Mouse (Mus musculus) midbrain, postnatal 0 days (tissue): Measurements from ENCODE around the gene Gm5751. TPM values are rescaled to one million over a fixed set of nuclear protein-coding genes. Genes with fewer than 3 reads are reported as not detected.
"Not testable (repeated sequence)": the region's sequence is repeated elsewhere in the genome, so short reads cannot be mapped to it uniquely, and the experiment has no call there.

Experiments
- ATAC-seq: fragments of 200-750 bp; cut with Nextera tagmentation; 2 replicates; pipeline ENCODE4 v1.8.0; 2017; ENCODE audit warnings: moderate number of reproducible peaks, mild to moderate bottlenecking, moderate TSS enrichment, moderate library complexity; ENCODE audit not compliant: low FRiP score
- DNase-seq: peaks from one replicate; pipeline ENCODE4 v3.0.0-alpha.2; 2015; ENCODE audit warnings: low spot score
- H3K27ac ChIP-seq: fragments of 300-500 bp; sonication (generic); 2 replicates; pipeline ENCODE4 v1.5.1; 2014; ENCODE audit warnings: low read depth, mild to moderate bottlenecking, low read length, mixed read lengths
- H3K27me3 ChIP-seq: fragments of 300-500 bp; sonication (generic); 2 replicates; pipeline ENCODE4 v1.6.1; 2014; ENCODE audit warnings: low read length, control low read depth, mixed read lengths; ENCODE audit not compliant: insufficient read depth
- H3K36me3 ChIP-seq: fragments of 300-500 bp; sonication (generic); 2 replicates; pipeline ENCODE4 v1.6.1; 2014; ENCODE audit warnings: low read length, control low read depth, mixed read lengths; ENCODE audit not compliant: insufficient read depth
- H3K4me1 ChIP-seq: fragments of 300-500 bp; sonication (generic); 2 replicates; pipeline ENCODE4 v1.6.1; 2014; ENCODE audit warnings: mild to moderate bottlenecking, control low read depth, antibody characterized with exemption, low read length, mixed read lengths; ENCODE audit not compliant: insufficient read depth
- H3K4me2 ChIP-seq: fragments of 300-500 bp; sonication (generic); 2 replicates; pipeline ENCODE4 v1.6.1; 2014; ENCODE audit warnings: low read depth, mild to moderate bottlenecking, low read length, mixed read lengths; ENCODE audit not compliant: poor library complexity, severe bottlenecking
- H3K4me3 ChIP-seq: fragments of 300-500 bp; sonication (generic); 2 replicates; pipeline ENCODE4 v1.5.1; 2014; ENCODE audit warnings: low read depth, mild to moderate bottlenecking, low read length, moderate library complexity
- H3K9ac ChIP-seq: fragments of 300-500 bp; sonication (generic); replicated peaks from 2 replicates; pipeline ENCODE4 v1.6.1; 2014; ENCODE audit warnings: mild to moderate bottlenecking, low read length, moderate library complexity, mixed read lengths; ENCODE audit not compliant: poor library complexity, severe bottlenecking
- H3K9me3 ChIP-seq: fragments of 300-500 bp; sonication (generic); 2 replicates; pipeline ENCODE4 v1.6.1; 2016; ENCODE audit warnings: low read length, control low read depth
- CTCF ChIP-seq: IDR thresholded peaks from 2 replicates; pipeline ENCODE4 v1.5.1; 2016; ENCODE audit warnings: antibody characterized with exemption, mild to moderate bottlenecking
- WGBS: fragments of 180-500 bp; shearing (Covaris S2); extraction: QIAGEN DNeasy Blood & Tissue Kit; methylation state at CpG from one replicate; pipeline ENCODE4 v1.1.7; 2014; 5-methylcytosine and 5-hydroxymethylcytosine counted together
- polyA plus RNA-seq: library from polyadenylated mRNA; unstranded; fragments of >200 nt; fragmentation: Nextera tagmentation; extraction: Ambion mirVana; gene quantifications from 2 replicates; pipeline ENCODE4 v1.2.1, GENCODE M21; 2015
- total RNA-seq: library from RNA; depleted of rRNA; stranded (reverse); fragments of >200 nt; gene quantifications from 2 replicates; pipeline ENCODE4 v1.2.3, GENCODE M21; 2014; rRNA removed

The Gm5751 gene
- total RNA-seq (not detected in 2 replicates), polyA plus RNA-seq (not detected in 2 replicates)

- H3K27me3 ChIP-seq, H3K9ac ChIP-seq, H3K27ac ChIP-seq, H3K4me2 ChIP-seq, H3K4me1 ChIP-seq, H3K36me3 ChIP-seq, H3K9me3 ChIP-seq, ATAC-seq, DNase-seq, H3K4me3 ChIP-seq: not testable (repeated sequence)
- 75% methylated on average over 3 of the region's 4 CpGs for WGBS
These were observed at the start of gene Gm5751 for GRCm38 (mm10) chrX:8873953-8874352. Gm5751 (plus strand) TSS chrX:8874253.

GRCm38 (mm10) chrX:8832043-8832442, 42.0 kb upstream of the Gm5751 start:
- peak; percentile 47 for DNase-seq
- no peaks in the 10 kb centered on the region for H3K4me1 ChIP-seq
- H3K9me3 ChIP-seq: no peaks in the 10 kb centered on the region
- peak; percentile 72 for TF ChIP-seq CTCF
- H3K36me3 ChIP-seq: no peaks in the 10 kb centered on the region
- H3K4me3 ChIP-seq: no peak overlapping the region
- no peak overlapping the region for H3K4me2 ChIP-seq
- no peak overlapping the region for H3K9ac ChIP-seq
- no peak for ATAC-seq
- H3K27me3 ChIP-seq: no peaks in the 10 kb centered on the region
- no peak overlapping the region for H3K27ac ChIP-seq

- Histone ChIP-seq H3K4me3 (no peak within 1 kb of the TSS), H3K9me3 (no peaks in the 10 kb centered on the region), H3K9ac (no peak within 1 kb of the TSS), H3K4me2 (no peak within 1 kb of the TSS), H3K27me3 (no peaks in the 10 kb centered on the region), H3K4me1 (no peaks in the 10 kb centered on the region), H3K36me3 (no peaks in the 10 kb centered on the region), H3K27ac (no peak within 1 kb of the TSS)
- DNase-seq (no peak), ATAC-seq (no peak)
- WGBS: 69% methylated on average over 1 of the region's 1 CpGs
- TF ChIP-seq CTCF: no peak
These were observed 30.4 kb upstream of the Gm5751 start, which contains the start of gene Gm6592 for GRCm38 (mm10) chrX:8843694-8844093. Gm6592 (plus strand) TSS chrX:8843994.

GRCm38 (mm10) chrX:8852486-8852885, 21.6 kb upstream of the Gm5751 start:
- ATAC-seq (no peak), DNase-seq (no peak)
- H3K9me3 ChIP-seq: no peaks in the 10 kb centered on the region
- no peaks in the 10 kb centered on the region for H3K4me1 ChIP-seq
- H3K4me2 ChIP-seq: no peak overlapping the region
- no peak overlapping the region for H3K27ac ChIP-seq
- H3K9ac ChIP-seq: no peak overlapping the region
- WGBS: 90% methylated on average over 10 of the region's 10 CpGs
- H3K4me3 ChIP-seq: no peak overlapping the region
- TF ChIP-seq CTCF: no peak
- no peaks in the 10 kb centered on the region for H3K27me3 ChIP-seq
- H3K36me3 ChIP-seq: no peaks in the 10 kb centered on the region

GRCm38 (mm10) chrX:8864331-8864730, 9.7 kb upstream of the Gm5751 start:
- H3K4me1 ChIP-seq, H3K4me2 ChIP-seq, H3K27ac ChIP-seq, H3K36me3 ChIP-seq, H3K9ac ChIP-seq, H3K9me3 ChIP-seq, H3K4me3 ChIP-seq, ATAC-seq, H3K27me3 ChIP-seq: not testable (repeated sequence)
- peak; percentile 78 for DNase-seq
- 15% methylated on average over 3 of the region's 3 CpGs for WGBS
- TF ChIP-seq CTCF: peak; percentile 68

GRCm38 (mm10) chrX:8884336-8884735, 10.3 kb downstream of the Gm5751 start:
- 65% methylated on average over 4 of the region's 4 CpGs for WGBS

More at GRCm38 (mm10) chrX:8884336-8884735, 10.3 kb downstream of the Gm5751 start:
- Histone ChIP-seq H3K9ac (no peak overlapping the region), H3K36me3 (no peaks in the 10 kb centered on the region), H3K9me3 (no peaks in the 10 kb centered on the region), H3K4me2 (no peak overlapping the region), H3K4me3 (no peak overlapping the region), H3K27ac (no peak overlapping the region), H3K4me1 (no peaks in the 10 kb centered on the region), H3K27me3 (no peaks in the 10 kb centered on the region)
- no peak for ATAC-seq
- no peak for TF ChIP-seq CTCF
- no peak for DNase-seq
